Mouse (Mus musculus) ES-E14 (cell line): ENCODE data around the gene E330017A01Rik.

Experiments used
- CHD2 ChIP-seq: IDR thresholded peaks from 2 replicates; pipeline ENCODE4 v1.6.1; 2014; ENCODE audit warnings: mild to moderate bottlenecking, low read depth, low read length, inconsistent platforms
- HCFC1 ChIP-seq: IDR thresholded peaks from 2 replicates; pipeline ENCODE4 v1.6.1; 2012; ENCODE audit warnings: low read length, inconsistent platforms, borderline replicate concordance; ENCODE audit not compliant: insufficient read depth
- MAFK ChIP-seq: IDR thresholded peaks from 2 replicates; pipeline ENCODE4 v1.6.1; 2014; ENCODE audit warnings: mild to moderate bottlenecking, low read depth, low read length, inconsistent platforms; ENCODE audit not compliant: insufficient read depth
- ZC3H11A ChIP-seq: IDR thresholded peaks from 2 replicates; pipeline ENCODE4 v1.6.1; 2012; ENCODE audit warnings: low read depth, mild to moderate bottlenecking, inconsistent platforms, low read length, borderline replicate concordance
- ZNF384 ChIP-seq: IDR thresholded peaks from 2 replicates; pipeline ENCODE4 v1.6.1; 2012; ENCODE audit warnings: low read depth, low read length, inconsistent platforms

GRCm38 (mm10) chr16:58591299-58591698, 47.2 kb downstream of the E330017A01Rik start:
- TF ChIP-seq ZNF384 (no peak), MAFK (no peak), ZC3H11A (no peak), HCFC1 (no peak), CHD2 (no peak)
